Mouse (Mus musculus): ENCODE data around the gene Vmn1r90.
"Not testable (repeated sequence)": the region's sequence is repeated elsewhere in the genome, so short reads cannot be mapped to it uniquely, and the experiment has no call there.

The Vmn1r90 gene

DNA sequence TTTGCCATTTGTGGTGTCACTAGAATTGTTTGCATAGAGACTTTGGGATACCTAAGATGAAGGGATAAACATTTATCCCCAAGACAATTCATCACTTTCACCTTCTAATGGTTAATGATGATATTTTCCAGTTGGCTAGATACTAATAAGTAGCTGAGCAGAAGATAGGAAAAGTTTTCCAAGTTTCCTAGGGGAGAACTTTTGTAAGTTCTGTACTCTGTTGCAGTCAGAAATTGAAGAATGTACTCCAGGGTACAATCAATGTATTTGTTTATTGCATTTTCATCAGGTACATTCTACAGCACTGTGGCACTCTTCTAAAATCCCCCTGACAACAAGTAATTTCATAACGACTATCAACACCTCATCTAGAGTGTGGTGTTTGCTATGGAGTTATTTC, at the start of gene Vmn1r90:
TSS of gene Vmn1r90 (minus strand) at position 101 of the 400 bp plus-strand sequence.
- no peak for DNase-seq

DNA sequence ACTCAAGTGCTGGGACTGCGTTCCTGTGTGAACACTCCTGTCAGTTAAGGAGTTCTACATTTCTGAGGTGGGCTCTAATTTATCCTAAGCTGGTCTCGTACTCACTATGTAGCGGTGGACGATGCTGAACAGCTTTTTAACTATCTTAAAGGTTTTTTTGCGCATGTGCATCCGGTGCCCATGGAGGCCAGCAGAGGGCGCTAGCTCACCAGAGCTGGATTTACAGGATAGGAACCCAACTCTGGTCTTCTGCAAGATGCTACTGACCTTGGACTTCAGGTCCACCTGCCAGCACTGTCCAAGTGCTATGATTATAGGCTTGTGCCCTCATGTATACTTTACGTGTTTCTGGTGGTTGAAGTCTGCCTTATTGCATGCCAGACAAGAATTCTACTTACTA, 29.7 kb upstream of the Vmn1r90 start:
- DNase-seq, result not testable (repeated sequence)

DNA sequence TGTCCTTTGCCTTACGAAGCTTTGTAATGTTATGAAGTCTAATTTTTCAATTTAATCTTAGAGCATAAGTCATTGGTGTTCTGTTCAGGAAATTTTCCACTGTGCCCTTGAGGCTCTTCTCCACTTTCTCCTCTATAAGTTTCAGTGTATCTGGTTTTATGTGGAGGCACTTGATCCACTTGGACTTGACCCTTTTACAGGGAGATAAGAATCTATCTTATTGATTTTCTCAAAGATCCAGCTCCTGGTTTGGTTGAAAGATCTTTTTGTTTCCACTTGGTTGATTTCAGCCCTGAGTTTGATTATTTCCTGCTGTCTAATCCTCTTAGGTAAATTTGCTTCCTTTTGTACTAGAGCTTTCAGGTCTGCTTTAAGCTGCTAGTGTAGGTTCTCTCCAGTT, 11.0 kb downstream of the Vmn1r90 start:
- DNase-seq, result no peak

DNA sequence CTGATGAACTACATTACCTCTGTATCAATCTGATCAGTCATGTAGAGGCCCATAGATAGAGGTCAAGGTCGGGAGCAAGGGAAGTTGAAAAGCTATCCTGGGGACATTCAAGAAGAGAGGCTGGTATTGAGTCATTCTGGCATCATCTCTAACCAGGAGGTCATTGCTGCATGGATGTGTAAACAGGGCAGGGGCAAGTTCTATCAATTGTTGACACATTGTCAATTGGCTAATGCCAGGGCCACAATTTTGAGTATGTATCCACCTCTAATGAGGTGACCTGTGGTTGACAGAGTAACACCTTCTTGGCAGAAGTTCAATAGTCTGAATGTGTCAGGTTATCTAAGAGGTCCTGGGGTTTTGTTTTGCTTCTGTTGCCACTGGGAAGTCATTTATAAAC, 38.0 kb downstream of the Vmn1r90 start:
- DNase-seq, result no peak

DNA sequence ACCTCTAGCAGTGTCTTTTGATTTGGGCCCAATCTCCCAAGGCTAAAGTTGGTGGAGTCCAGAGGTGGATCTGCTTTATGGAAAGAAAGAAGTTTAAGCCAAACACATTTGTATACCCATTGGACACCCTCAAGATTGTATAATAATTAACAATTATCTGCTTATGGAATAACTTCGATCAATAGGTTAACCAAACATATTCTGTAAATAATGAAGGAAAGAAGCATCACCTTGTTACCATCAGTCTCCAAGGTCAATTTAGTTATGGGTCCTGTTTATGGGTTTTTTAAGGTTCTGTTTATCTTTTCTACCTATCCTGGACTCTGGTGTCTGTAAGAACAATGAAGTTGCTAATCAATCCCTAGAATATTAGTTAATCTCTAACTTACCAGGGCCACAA, 40.7 kb downstream of the Vmn1r90 start:
- DNase-seq, result no peak

DNA sequence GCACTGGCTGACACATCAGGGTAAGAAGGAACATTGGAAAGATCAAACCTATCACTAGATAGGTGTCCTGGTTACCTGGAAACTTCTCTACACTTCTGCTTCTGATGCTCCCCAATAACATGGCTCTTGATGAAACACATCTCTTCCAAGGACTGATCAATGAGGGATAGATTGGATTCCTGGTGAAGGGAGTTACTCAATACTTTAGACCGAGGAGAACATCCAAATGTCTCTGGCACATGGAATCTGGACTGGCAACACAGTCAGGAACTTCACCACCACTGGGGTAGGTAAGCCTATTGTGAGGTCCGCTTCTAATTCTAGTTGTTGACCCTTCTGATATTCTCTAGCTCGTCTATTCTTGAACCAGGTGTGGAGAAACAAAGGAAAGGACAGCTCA, 45.0 kb downstream of the Vmn1r90 start:
- DNase-seq, result no peak

All from spleen, adult 18-20 months (tissue).